Mouse (Mus musculus) kidney, postnatal 10 days (tissue): ENCODE data around the gene Crispld2.

Experiments used
- DNase-seq: peaks from one replicate; pipeline ENCODE4 v3.0.0; 2021; ENCODE audit warnings: mixed read lengths

The Crispld2 gene

GRCm38 (mm10) chr8:120001712-120002111 is 9.5 kb downstream of the Crispld2 start:
- DNase-seq = peak; percentile 75

DNA sequence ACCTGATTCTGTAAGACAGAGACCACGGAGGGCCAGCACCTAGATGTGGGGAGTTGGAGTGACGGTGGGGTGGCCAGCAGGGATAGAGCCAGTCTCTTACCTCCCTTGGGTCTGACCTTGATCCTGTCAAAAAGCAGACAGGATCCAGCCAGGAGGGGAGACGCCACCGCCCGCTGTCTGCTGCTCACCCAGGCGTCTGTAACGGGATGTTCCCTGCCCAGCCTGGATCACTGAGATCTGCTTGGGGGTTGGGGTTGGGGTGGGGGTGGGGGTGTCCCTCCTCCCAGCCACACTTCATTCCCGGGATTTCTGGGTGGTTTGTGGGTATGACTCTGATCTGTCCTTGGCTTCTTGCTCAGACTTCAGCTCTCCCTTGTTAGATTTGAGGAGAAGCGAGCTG is 10.1 kb downstream of the Crispld2 start:
- no peak for DNase-seq

- DNase-seq = peak; percentile 77
These were observed 12.0 kb downstream of the Crispld2 start for GRCm38 (mm10) chr8:120004154-120004702.

DNA sequence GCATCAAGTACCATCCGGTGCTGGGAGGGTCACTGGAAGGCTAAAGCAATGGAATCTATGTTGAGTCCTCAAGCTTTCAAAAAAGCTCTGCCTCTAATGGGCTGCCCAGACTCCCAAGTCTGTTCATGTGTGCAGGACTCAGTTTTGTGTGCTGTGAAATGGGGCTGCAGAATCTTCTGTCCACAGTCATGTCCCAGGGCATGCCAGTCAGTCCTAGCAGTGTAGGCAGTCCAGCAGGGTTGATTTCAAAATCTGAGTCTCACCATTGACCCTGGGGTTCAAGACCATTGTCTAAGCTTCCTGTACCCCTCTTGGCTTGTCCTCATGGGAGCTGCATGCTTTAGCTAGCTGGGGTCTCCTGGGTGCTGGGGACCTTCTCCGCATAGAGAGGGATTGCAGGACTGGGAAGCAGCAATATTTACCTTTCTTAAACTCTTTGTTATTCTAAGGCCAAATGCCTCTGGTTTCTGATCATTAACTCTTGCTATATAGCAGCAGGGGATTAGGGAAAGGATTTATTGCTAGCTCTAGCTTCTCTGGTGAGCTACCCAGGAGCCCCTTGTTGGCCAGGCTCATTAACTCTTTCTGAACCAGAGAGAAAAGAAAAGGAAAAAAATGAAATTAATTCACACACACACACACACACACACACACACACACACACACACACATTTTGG is 12.6 kb downstream of the Crispld2 start:
- DNase-seq = no peak

DNA sequence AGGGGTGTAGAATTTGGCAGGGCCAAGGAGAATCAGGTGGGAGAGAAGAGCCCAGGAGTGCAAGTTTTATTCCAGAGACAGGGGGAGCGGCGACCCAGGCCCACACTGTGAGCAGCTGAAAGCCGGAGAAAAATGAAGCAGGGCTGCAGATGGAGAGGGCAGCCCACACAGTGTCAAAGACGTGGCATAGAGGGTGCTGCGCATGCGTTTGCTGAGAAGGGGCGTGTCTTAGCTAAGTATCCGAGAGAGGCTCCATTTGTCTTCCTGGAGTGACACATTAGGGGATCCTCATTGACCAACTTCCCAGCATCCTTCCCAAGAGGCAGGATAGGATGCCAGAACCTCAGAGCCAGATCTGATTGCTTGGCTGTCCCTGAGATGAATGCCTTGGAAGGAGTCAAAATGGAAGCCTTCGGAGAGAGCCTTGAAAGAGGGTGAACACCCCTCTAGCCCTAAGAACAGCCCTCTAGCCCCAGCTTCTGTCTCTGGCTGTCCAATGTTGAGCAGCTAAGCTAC is 14.5 kb downstream of the Crispld2 start:
- DNase-seq = no peak

DNA sequence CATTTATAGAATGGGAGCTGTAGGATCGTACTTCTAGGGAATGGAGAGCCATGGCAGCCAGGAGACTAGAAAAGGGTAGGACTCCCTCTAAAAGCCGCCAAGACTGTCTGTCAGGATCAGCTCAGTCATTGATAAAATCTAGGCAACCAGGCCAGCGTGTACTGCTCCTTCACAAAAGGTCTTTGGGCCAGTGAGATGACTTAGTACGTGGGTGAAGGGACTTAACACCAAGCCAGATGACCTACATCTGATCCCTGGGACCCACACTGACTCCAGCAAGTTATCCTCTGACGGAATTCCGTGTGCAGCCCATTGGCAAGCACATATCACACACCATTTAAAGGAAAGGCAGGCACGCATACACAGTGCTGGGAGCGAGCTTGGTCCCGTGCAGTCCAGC is 14.9 kb downstream of the Crispld2 start:
- DNase-seq = no peak

GRCm38 (mm10) chr8:120009284-120009683 is 17.0 kb downstream of the Crispld2 start:
- no peak for DNase-seq

GRCm38 (mm10) chr8:120012491-120012890 is 20.3 kb downstream of the Crispld2 start:
- no peak for DNase-seq

DNA sequence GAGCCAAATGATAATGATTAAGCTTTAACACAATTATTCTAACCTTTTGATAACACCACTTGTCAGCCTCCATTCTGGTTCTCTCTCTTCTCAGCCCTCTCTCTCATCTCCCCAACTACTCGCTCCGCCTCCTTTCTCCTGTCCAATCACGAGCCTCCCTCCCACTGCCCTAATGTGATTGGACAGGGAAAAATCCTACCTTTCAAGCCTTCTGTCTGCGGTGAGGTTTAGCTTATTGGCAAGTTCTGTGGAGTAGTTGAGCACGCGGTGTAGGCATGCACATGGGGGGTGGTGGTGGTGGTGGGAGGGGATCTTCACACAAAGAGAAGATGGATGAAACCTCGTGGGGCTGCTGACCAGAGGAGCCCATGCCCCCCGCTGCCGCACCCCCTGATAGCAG is 20.7 kb downstream of the Crispld2 start:
- DNase-seq = no peak

DNA sequence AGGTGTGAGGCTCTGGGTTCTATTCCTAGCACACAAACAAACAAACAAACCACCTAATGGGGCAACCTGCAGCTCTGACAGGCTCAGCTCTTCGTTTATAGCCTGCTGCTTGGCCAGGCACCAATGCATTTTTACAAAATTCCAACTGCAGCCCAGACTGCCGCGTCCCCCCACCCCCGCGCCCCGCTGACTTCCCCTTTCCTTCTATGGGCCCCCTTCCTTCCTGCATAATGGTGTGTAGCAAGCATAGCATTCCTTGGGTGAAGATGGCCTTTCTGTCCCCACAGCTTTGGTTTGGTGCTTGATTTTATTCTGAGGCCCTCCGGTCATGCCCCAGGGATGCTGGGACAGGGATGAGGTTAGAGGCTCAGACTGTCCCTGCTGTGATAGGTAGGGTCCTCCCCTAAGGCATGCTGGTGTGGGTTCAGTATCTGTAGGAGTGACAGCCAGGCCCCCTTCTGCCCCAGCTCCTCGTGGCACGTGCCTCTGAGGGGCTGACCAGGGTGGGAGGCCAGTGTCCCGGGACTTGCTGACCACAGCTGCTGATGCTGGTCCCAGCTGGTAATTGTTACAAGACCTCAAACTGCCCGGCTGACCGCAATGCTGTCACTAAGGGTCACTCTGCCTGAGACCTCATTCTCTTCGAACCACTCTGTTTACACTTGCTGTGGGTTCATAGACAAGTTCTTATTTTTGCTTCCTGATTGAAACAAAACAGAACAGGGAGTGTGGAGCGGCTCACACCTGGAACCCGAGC is 22.2 kb downstream of the Crispld2 start:
- DNase-seq = peak; percentile 75

- DNase-seq = no peak
These were observed 23.7 kb downstream of the Crispld2 start for GRCm38 (mm10) chr8:120015916-120016315.

DNA sequence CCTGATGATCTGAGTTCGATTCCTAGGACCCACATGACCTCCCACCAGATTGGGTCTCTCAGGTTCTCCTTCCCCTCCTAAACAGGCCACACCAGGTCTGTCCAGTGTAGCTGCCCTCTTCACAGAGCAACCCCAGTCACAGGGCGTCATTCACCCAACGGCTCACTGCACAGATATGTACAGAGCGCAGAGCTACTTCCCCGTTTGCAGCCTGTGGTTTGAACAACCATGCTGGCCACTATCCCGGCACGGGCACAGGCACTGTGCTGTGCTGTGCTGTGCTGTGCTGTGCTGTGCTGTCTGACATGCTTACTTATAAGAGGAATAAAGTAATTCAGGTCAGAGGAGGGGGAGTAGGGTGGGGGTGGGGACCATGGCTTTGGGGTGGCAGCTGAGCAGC is 24.2 kb downstream of the Crispld2 start:
- DNase-seq = no peak

DNA sequence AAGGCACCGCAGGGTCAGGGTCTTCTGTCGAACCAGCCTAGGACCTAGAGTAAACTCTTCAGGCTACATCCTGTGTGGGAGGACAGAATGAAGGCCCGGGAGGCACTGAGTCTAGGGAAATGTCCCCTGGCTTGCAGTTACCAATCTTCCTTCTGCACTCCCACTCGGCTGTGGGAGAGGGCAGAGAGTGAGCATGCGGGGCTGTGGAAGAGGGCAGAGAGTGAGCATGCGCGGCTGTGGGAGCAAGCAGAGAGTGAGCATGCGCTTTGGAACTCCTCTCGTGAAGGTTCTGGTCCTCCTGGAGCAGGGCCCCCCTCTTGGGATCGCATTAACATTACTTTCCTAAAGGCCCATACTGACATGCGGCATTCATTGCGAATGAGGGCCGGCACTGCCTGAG is 25.1 kb downstream of the Crispld2 start:
- no peak for DNase-seq

DNA sequence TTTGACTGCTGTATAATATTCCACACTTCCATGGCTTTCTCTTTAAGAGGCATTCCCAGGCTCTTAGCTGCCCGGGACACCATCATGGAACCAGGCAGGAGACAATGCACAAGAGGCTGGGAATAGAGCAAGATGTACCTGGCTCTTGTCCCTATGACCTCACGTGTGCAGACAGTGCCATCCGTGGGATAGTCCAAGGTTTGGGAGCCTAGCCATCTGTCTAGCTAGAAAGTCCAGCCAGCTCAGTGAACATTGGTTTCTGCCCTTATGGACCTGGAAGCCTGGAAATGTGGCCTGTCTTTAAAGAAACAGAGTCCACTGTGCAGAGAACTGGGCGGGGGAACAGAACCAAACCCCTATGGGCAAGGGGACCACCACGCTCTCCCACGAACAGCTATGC is 25.5 kb downstream of the Crispld2 start:
- no peak for DNase-seq

DNA sequence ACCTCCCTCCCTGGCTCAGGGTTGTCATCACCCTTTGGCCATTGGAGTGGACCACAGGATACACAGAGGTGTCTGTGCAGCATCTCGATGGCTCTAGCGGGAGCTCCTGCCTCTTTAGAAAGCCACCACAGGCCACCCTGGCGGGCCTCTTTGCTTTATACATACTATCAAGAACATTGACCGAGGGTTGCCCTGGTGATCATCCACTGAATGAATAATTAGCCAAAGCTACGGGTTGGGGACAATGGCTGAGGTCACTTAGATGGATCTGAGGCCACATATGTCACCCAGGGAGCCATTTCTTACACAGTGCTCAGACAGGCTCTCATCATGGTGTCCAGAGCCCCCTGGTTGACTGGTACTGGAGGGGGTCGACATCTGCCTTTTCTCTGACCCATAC is 26.1 kb downstream of the Crispld2 start:
- DNase-seq = no peak

DNA sequence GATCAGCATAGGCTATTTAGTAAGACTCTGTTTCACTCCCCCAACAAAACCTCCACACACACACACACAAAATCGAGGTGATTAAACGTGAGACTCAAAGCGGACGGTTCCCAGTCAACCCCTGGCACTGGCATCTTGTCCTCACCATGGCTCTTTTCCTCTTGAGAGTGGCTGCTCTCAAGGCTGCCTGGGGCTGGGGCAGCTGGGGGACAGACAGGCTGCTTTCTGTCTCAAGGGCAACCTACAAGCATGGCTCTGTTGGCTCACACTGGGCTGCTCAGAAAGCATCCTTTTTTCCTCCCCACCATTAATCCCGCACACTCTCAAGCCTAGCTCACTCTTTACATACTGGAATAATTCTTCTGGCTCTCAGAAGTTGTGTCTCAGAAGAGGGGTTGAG is 27.1 kb downstream of the Crispld2 start:
- no peak for DNase-seq

DNA sequence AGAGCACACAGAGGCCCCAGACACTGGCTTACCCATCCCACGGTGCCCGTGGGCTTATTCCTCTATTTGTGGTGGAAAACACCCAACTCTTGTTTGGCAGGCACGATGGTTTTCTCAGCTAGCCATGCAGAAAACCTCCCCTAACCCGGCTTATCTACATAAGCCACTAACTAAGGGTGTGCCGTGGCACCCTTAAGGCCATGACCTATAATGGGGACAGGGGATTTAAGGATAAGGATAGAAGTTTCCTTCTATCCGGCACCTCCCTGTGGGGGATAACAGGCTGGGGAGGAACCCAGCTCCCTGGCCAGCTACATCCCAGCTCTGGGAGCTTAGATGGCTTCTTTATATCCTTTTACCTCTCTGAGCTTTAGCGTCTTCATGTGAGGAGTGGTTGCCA is 28.1 kb downstream of the Crispld2 start:
- DNase-seq = no peak

- no peak for DNase-seq
These were observed 34.0 kb downstream of the Crispld2 start for GRCm38 (mm10) chr8:120026199-120026598.

DNA sequence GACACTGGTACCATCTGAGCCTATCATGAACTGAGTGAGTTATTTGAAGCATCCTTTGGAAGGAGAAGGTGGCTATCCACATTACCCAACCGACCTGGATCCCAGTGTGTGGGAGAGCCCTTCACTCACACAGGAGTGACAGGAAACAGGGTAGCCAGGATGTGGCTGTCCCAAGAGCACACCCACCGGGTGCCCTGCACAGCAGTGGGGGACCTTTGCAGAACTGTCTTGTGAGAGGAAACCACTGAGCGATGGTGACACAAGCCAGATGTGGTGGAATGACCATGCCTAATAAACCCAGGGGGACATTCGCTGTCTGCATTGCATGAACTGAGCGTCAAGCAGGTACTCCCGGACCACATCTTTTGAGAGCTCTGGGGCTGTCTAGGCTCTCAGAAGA is 34.8 kb downstream of the Crispld2 start:
- no peak for DNase-seq

- no peak for DNase-seq
These were observed 38.2 kb downstream of the Crispld2 start for GRCm38 (mm10) chr8:120030447-120030846.

GRCm38 (mm10) chr8:120032549-120033208 is 40.4 kb downstream of the Crispld2 start:
- DNase-seq = no peak

DNA sequence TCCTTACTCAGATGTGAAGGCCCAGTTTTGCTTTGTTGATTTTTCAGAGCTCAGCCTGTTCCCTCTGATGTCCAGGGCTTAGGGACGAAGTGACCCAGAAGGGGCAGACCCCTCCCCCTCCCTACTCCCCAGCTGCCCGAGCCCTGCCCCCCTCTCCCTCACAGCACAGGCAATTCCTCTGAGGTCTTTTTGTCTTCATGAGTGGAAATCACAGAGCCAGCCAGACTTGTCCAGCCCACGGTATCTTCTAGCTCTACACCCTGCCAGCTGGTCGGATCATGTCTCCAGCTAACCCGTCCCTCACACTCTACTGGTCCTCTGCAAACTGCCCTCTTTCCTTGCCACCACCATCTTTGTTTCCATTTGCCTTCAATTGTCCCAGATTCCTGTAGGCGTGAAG is 42.2 kb downstream of the Crispld2 start:
- no peak for DNase-seq

- no peak for DNase-seq
These were observed 43.9 kb downstream of the Crispld2 start for GRCm38 (mm10) chr8:120036111-120036510.

- no peak for DNase-seq
These were observed 44.3 kb downstream of the Crispld2 start for GRCm38 (mm10) chr8:120036578-120036977.
